Mouse (Mus musculus) heart, postnatal 0 days (tissue): ENCODE measurements around the gene Bpi.
A peak's percentile ranks its signal among the peaks of the same experiment; 100 is the strongest.

Source experiments
- CTCF ChIP-seq: IDR thresholded peaks from 2 replicates; pipeline ENCODE4 v1.5.1; 2016; ENCODE audit warnings: antibody characterized with exemption, control low read depth, low read depth
- EP300 ChIP-seq: IDR thresholded peaks from 2 replicates; pipeline ENCODE4 v1.6.1; 2016; ENCODE audit warnings: antibody characterized with exemption, low read depth

GRCm38 (mm10) chr2:158248318-158248717, 9.6 kb upstream of the Bpi start:
- no peak for TF ChIP-seq CTCF
- peak; percentile 76 for TF ChIP-seq EP300
